Mouse (Mus musculus): ENCODE results near the gene Polr3c.

- TF ChIP-seq CTCF (IDR thresholded peaks at IDR 0.05; ENCODE audit: extremely low read depth, insufficient read depth, low read length) (no peak), POLR2A (IDR thresholded peaks at IDR 0.05; ENCODE audit: extremely low read depth, insufficient read depth, low read length) (no peak)
Observed at GRCm38 (mm10) chr3:96714286-96714685, 13.1 kb downstream of the Polr3c start.
